Mouse (Mus musculus) bone marrow, adult 2 months (tissue): ENCODE results near the gene Nol4l. TPM values are rescaled to one million over a fixed set of nuclear protein-coding genes. Genes with fewer than 3 reads are reported as not detected.
A peak's percentile ranks its signal among the peaks of the same experiment; 100 is the strongest.

Experiments
- H3K27ac ChIP-seq: fragments of 200-500 bp; 2 replicates; pipeline ENCODE4 v1.5.1; 2012; ENCODE audit warnings: low read depth, mild to moderate bottlenecking, control low read depth, inconsistent platforms, low read length; ENCODE audit not compliant: control insufficient read depth, poor library complexity, insufficient read depth
- H3K4me1 ChIP-seq: fragments of 200-500 bp; 2 replicates; pipeline ENCODE4 v1.6.1; 2011; ENCODE audit warnings: low read length; ENCODE audit not compliant: control insufficient read depth, insufficient read depth
- H3K4me3 ChIP-seq: fragments of 200-500 bp; replicated peaks from 2 replicates; pipeline ENCODE3; 2011; ENCODE audit warnings: mild to moderate bottlenecking, low read depth, low read length, control low read depth; ENCODE audit not compliant: control insufficient read depth
- CTCF ChIP-seq: fragments of 200-500 bp; IDR thresholded peaks from 2 replicates; pipeline ENCODE4 v1.5.1; 2011; ENCODE audit warnings: low read length, control low read depth; ENCODE audit not compliant: control insufficient read depth, insufficient read depth
- POLR2A ChIP-seq: fragments of 200-500 bp; IDR thresholded peaks from 2 replicates; pipeline ENCODE4 v1.6.1; 2011; ENCODE audit warnings: low read depth, mild to moderate bottlenecking, control low read depth, low read length, borderline replicate concordance; ENCODE audit not compliant: control insufficient read depth
- WGBS: fragments of 180-500 bp; shearing (Covaris S2); methylation state at CpG from one replicate; pipeline ENCODE4 v1.1.7; 2018; 5-methylcytosine and 5-hydroxymethylcytosine counted together
- polyA plus RNA-seq: library from polyadenylated mRNA; stranded (reverse); fragments of >200 nt; gene quantifications from 2 replicates; pipeline ENCODE4 v1.2.4, GENCODE M21; 2011; ENCODE audit warnings: low replicate concordance; ENCODE audit not compliant: missing spikeins, insufficient read depth, insufficient read length

Nol4l gene
- polyA plus RNA-seq, 1 experiment: 7.5 TPM

- Histone ChIP-seq H3K4me1 (no peaks in the 10 kb centered on the region; the same call in 1 of the 2 replicates), H3K27ac (no peak overlapping the region)
- WGBS: 68% methylated on average over 4 of the region's 4 CpGs
These were observed 72.3 kb downstream of the Nol4l start for GRCm38 (mm10) chr2:153457467-153457866.

GRCm38 (mm10) chr2:153454841-153455506, 74.8 kb downstream of the Nol4l start:
- H3K4me3 ChIP-seq: no peak overlapping the region
- TF ChIP-seq POLR2A (no peak), CTCF (no peak)
- H3K27ac ChIP-seq: no peak overlapping the region
- no peaks in the 10 kb centered on the region; the same call in 1 of the 2 replicates for H3K4me1 ChIP-seq
- WGBS: 69% methylated on average over 9 of the region's 9 CpGs

More at GRCm38 (mm10) chr2:153457467-153457866, 72.3 kb downstream of the Nol4l start:
- H3K4me3 ChIP-seq: no peak overlapping the region
- no peak for TF ChIP-seq POLR2A
- TF ChIP-seq CTCF: no peak

GRCm38 (mm10) chr2:153453961-153454759, 75.6 kb downstream of the Nol4l start:
- Histone ChIP-seq H3K4me3 (no peak overlapping the region), H3K27ac (no peak overlapping the region), H3K4me1 (no peaks in the 10 kb centered on the region; the same call in 1 of the 2 replicates)
- 68% methylated on average over 12 of the region's 12 CpGs for WGBS
- TF ChIP-seq CTCF: no peak
- TF ChIP-seq POLR2A: no peak

GRCm38 (mm10) chr2:153448519-153448918, 81.3 kb downstream of the Nol4l start:
- Histone ChIP-seq H3K27ac (no peak overlapping the region), H3K4me1 (no peaks in the 10 kb centered on the region; the same call in 1 of the 2 replicates), H3K4me3 (no peak overlapping the region)
- WGBS: 85% methylated on average over 6 of the region's 6 CpGs
- TF ChIP-seq CTCF: no peak
- no peak for TF ChIP-seq POLR2A

GRCm38 (mm10) chr2:153447719-153448118, 82.1 kb downstream of the Nol4l start:
- Histone ChIP-seq H3K4me1 (no peaks in the 10 kb centered on the region; the same call in 1 of the 2 replicates), H3K4me3 (no peak overlapping the region), H3K27ac (no peak overlapping the region)
- 89% methylated on average over 3 of the region's 3 CpGs for WGBS
- TF ChIP-seq CTCF (no peak), POLR2A (no peak)

GRCm38 (mm10) chr2:153446476-153446875, 83.3 kb downstream of the Nol4l start:
- no peaks in the 10 kb centered on the region; the same call in 1 of the 2 replicates for H3K4me1 ChIP-seq
- no peak overlapping the region for H3K4me3 ChIP-seq
- TF ChIP-seq CTCF: no peak
- TF ChIP-seq POLR2A: no peak
- WGBS: 34% methylated on average over 4 of the region's 4 CpGs
- no peak overlapping the region for H3K27ac ChIP-seq

GRCm38 (mm10) chr2:153446017-153446408, 83.8 kb downstream of the Nol4l start:
- no peaks in the 10 kb centered on the region; the same call in 1 of the 2 replicates for H3K4me1 ChIP-seq

GRCm38 (mm10) chr2:153445137-153446016, 84.4 kb downstream of the Nol4l start:
- Histone ChIP-seq H3K4me3 (peak overlapping the region; percentile 26), H3K4me1 (no peaks in the 10 kb centered on the region; the same call in 1 of the 2 replicates), H3K27ac (peak overlapping the region; percentile 15; the same call in 1 of the 2 replicates)
- WGBS: under 1% methylated on average over 59 of the region's 59 CpGs
- TF ChIP-seq POLR2A: no peak
- TF ChIP-seq CTCF: no peak

More at GRCm38 (mm10) chr2:153446017-153446408, 83.8 kb downstream of the Nol4l start:
- H3K4me3 ChIP-seq: no peak overlapping the region
- no peak overlapping the region for H3K27ac ChIP-seq
- 2% methylated on average over 8 of the region's 8 CpGs for WGBS
- TF ChIP-seq CTCF (0 out of 2 replicates have a peak, but pooled peaks have one; percentile 26), POLR2A (no peak)
